Mouse (Mus musculus) forebrain, embryonic 13.5 days (tissue): ENCODE measurements around the gene Rars2. TPM values are rescaled to one million over a fixed set of nuclear protein-coding genes. Genes with fewer than 3 reads are reported as not detected.
A peak's percentile ranks its signal among the peaks of the same experiment; 100 is the strongest.

Experiments
- ATAC-seq: fragments of 200-750 bp; cut with Nextera tagmentation; 2 replicates; pipeline ENCODE4 v1.8.0; 2017
- H3K27ac ChIP-seq: fragments of 300-500 bp; sonication (generic); 2 replicates; pipeline ENCODE4 v1.5.1; 2015; ENCODE audit warnings: inconsistent platforms, mild to moderate bottlenecking, moderate library complexity
- H3K27me3 ChIP-seq: fragments of 300-500 bp; sonication (generic); 2 replicates; pipeline ENCODE4 v1.6.1; 2015; ENCODE audit warnings: mild to moderate bottlenecking, inconsistent platforms
- H3K36me3 ChIP-seq: fragments of 300-500 bp; sonication (generic); 2 replicates; pipeline ENCODE4 v1.6.1; 2015; ENCODE audit warnings: mild to moderate bottlenecking, inconsistent platforms; ENCODE audit not compliant: poor library complexity, severe bottlenecking
- H3K4me1 ChIP-seq: fragments of 300-500 bp; sonication (generic); 2 replicates; pipeline ENCODE4 v1.6.1; 2015; ENCODE audit warnings: inconsistent platforms
- H3K4me2 ChIP-seq: fragments of 300-500 bp; sonication (generic); 2 replicates; pipeline ENCODE4 v1.6.1; 2015; ENCODE audit warnings: inconsistent platforms, mild to moderate bottlenecking, moderate library complexity
- H3K4me3 ChIP-seq: fragments of 300-500 bp; sonication (generic); 2 replicates; pipeline ENCODE4 v1.5.1; 2015; ENCODE audit warnings: mild to moderate bottlenecking, inconsistent platforms
- H3K9ac ChIP-seq: fragments of 300-500 bp; sonication (generic); 2 replicates; pipeline ENCODE4 v1.6.1; 2015; ENCODE audit warnings: mild to moderate bottlenecking, inconsistent platforms
- H3K9me3 ChIP-seq: fragments of 300-500 bp; sonication (generic); replicated peaks from 2 replicates; pipeline ENCODE4 v1.6.1; 2016; ENCODE audit warnings: inconsistent platforms
- WGBS: fragments of 180-500 bp; shearing (Covaris S2); methylation state at CpG from one replicate; pipeline ENCODE4 v1.1.7; 2015; 5-methylcytosine and 5-hydroxymethylcytosine counted together
- polyA plus RNA-seq: library from polyadenylated mRNA; unstranded; fragments of >200 nt; fragmentation: Nextera tagmentation; extraction: Ambion mirVana; gene quantifications from 2 replicates; pipeline ENCODE4 v1.2.1, GENCODE M21; 2015

Rars2 gene
- polyA plus RNA-seq, 1 experiment from 2014 or later, result 68.7 TPM

DNA sequence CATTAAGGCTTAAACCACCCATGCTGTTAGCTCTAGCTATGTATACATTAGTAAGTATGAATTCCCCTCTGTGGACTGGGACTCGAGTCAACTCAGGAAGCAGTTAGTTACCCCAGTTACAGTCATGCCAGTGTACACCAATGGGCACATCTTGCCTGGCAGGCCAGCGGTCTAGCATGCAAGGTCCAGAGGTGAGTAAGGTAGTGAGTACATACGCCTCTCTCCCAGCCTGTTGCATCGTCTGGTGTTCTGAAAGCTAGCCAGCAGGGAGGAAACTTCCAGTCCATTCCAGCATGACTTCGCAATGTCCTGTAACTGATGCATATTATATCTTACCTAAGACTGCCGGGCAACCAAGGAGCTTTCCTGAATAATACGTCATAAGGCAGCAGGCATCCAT is 38.4 kb downstream of the Rars2 start:
- H3K4me1 ChIP-seq, result no peaks in the 10 kb centered on the region
- peaks cover 62% of the 10 kb centered on the region for H3K36me3 ChIP-seq
- no peak overlapping the region for H3K4me2 ChIP-seq
- ATAC-seq, result no peak
- H3K4me3 ChIP-seq, result no peak overlapping the region
- no peak overlapping the region for H3K9ac ChIP-seq
- 93% methylated on average over 7 of the region's 7 CpGs for WGBS
- no peaks in the 10 kb centered on the region for H3K9me3 ChIP-seq
- H3K27ac ChIP-seq, result no peak overlapping the region
- no peaks in the 10 kb centered on the region for H3K27me3 ChIP-seq

DNA sequence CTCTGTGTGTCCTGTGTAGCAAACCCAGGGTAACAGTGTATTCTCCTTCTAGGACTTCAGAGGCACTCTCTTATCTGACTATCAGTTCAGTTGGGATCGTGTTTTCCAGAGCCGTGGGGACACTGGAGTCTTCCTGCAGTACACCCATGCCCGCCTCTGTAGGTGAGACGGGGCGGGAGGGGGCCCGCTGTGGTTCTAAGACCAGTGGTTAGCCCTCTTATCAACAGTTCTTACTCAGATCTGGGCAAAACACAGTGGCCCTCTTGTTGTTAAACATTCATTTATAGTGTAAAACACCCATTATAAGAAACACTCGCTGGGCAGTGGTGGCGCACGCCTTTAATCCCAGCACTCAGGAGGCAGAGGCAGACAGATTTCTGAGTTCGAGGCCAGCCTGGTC is 41.3 kb downstream of the Rars2 start:
- no peaks in the 10 kb centered on the region for H3K9me3 ChIP-seq
- ATAC-seq, result no peak
- H3K4me3 ChIP-seq, result no peak overlapping the region
- H3K4me1 ChIP-seq, result no peaks in the 10 kb centered on the region
- H3K36me3 ChIP-seq, result peaks cover 77% of the 10 kb centered on the region
- H3K27me3 ChIP-seq, result no peaks in the 10 kb centered on the region
- WGBS, result 95% methylated on average over 10 of the region's 10 CpGs
- no peak overlapping the region for H3K4me2 ChIP-seq
- no peak overlapping the region for H3K27ac ChIP-seq
- no peak overlapping the region for H3K9ac ChIP-seq

DNA sequence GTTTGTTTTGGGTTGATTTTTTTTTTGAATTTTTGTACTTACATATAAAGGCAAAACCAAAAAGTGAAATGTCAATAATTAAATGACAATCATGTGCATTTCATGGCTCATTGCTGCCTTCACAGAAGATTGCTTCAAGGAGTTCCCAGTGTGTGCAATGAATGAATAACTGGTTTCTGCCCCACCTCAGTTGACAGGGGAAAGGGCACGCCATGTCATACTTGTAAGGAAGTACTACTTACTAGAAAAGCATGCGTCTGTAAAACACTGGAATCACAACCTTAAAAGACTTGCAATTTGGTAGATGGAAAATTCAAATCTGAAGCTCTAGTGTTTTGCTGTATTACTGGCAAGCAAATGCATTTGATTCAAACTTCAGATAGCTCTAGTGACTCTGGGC is 44.3 kb downstream of the Rars2 start:
- Histone ChIP-seq H3K27me3 (no peaks in the 10 kb centered on the region), H3K4me1 (no peaks in the 10 kb centered on the region), H3K36me3 (peaks cover 83% of the 10 kb centered on the region), H3K9me3 (no peaks in the 10 kb centered on the region), H3K9ac (no peak overlapping the region), H3K27ac (no peak overlapping the region), H3K4me2 (no peak overlapping the region), H3K4me3 (no peak overlapping the region)
- ATAC-seq, result no peak
- WGBS, result 94% methylated on average over 2 of the region's 2 CpGs

DNA sequence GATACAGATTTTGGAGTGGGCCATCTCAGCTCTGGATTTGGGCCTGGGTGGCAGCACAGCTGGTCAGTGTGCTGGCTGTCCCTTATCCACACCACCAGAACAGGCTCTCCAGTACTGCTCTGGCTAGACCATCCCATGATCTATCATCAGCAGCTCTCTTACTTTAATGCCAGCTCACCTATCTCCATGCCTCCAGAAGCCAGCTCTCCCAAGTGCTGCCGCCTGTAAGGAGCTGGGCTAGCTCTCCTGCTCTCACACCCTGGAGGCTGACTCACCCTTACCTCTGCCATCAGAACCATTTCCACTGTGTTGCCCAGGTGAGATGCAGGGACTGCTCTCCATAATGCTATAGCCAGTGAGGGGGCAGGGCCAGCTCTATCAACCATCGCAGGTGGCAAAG is 46.8 kb downstream of the Rars2 start:
- Histone ChIP-seq H3K27ac (no peak overlapping the region), H3K4me1 (no peaks in the 10 kb centered on the region), H3K27me3 (no peaks in the 10 kb centered on the region), H3K36me3 (peaks cover 82% of the 10 kb centered on the region), H3K9ac (no peak overlapping the region), H3K4me2 (no peak overlapping the region), H3K4me3 (no peak overlapping the region), H3K9me3 (no peaks in the 10 kb centered on the region)
- ATAC-seq, result peak; percentile 24; the same call in 1 of the 2 replicates
- 91% methylated on average over 1 of the region's 2 CpGs for WGBS

DNA sequence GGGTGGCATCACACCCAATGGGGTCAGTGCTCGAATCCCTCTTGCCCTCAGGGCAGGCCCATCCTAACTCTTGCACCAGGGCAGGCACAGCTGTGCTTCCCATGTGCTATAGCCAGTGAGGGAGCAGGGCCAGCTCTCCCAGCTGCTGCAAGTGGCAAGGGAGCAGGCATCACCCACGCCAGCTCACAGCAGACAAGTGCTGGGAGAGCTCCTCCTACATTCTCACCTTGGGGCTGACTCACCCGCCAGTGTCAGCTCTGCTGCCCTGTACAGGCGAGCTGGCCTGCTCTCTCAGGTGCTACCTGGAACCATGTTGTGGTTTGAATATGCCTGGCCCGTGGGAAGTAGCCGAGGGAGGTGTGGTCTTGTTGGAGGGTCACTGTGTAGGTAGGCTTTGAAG is 47.2 kb downstream of the Rars2 start:
- Histone ChIP-seq H3K4me3 (no peak overlapping the region), H3K36me3 (peaks cover 82% of the 10 kb centered on the region), H3K27ac (no peak overlapping the region), H3K27me3 (no peaks in the 10 kb centered on the region), H3K4me1 (no peaks in the 10 kb centered on the region), H3K9ac (no peak overlapping the region), H3K4me2 (no peak overlapping the region), H3K9me3 (no peaks in the 10 kb centered on the region)
- 87% methylated on average over 6 of the region's 6 CpGs for WGBS
- peak; percentile 27; the same call in 1 of the 2 replicates for ATAC-seq

DNA sequence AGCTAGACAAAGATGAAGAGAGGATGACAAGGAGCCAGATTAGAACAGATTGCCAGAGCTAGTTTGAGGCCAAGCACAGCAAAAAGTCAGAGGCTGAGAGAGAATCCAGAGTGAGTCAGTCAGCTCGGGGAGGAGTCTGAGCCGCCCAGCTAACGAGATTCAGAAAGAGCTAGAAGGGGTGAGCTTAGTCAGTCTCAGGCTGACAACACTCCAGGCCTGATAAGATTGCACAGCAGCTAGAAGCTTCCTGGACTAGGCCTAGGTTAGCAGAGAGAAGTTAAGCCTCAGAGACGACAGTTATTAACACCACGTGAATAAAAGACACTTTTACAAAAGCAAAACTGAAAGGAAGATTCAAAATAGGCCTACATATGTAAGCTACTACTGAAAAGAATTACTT is 53.2 kb downstream of the Rars2 start:
- Histone ChIP-seq H3K9me3 (no peaks in the 10 kb centered on the region), H3K4me2 (no peak overlapping the region), H3K4me1 (no peaks in the 10 kb centered on the region), H3K9ac (no peak overlapping the region), H3K36me3 (peaks cover 63% of the 10 kb centered on the region), H3K27ac (no peak overlapping the region), H3K27me3 (no peaks in the 10 kb centered on the region), H3K4me3 (no peak overlapping the region)
- 93% methylated on average over 5 of the region's 5 CpGs for WGBS
- ATAC-seq, result no peak

DNA sequence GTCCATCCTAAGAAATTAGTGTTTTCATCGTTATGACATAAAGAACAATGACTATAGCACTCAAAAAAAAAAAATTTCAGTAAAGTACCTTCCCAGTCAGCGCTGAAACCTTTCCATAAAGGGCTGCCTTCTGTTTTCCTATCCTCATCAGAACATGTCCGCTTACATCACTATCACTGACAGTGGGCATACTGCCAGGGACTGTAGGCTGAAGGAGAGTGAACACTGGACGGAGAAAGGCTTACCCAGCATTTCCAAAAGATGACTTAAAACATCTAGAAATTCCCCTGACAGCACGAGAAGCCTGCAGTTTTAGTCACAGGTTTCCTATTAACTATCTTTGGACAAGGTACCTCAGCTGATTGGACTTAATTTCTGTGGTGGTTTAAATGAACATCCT is 59.0 kb downstream of the Rars2 start:
- no peaks in the 10 kb centered on the region for H3K9me3 ChIP-seq
- ATAC-seq, result no peak
- no peaks in the 10 kb centered on the region for H3K27me3 ChIP-seq
- H3K36me3 ChIP-seq, result peaks cover 40% of the 10 kb centered on the region
- H3K9ac ChIP-seq, result no peak overlapping the region
- no peak overlapping the region for H3K27ac ChIP-seq
- no peak overlapping the region for H3K4me3 ChIP-seq
- 94% methylated on average over 5 of the region's 5 CpGs for WGBS
- H3K4me2 ChIP-seq, result no peak overlapping the region
- H3K4me1 ChIP-seq, result no peaks in the 10 kb centered on the region

DNA sequence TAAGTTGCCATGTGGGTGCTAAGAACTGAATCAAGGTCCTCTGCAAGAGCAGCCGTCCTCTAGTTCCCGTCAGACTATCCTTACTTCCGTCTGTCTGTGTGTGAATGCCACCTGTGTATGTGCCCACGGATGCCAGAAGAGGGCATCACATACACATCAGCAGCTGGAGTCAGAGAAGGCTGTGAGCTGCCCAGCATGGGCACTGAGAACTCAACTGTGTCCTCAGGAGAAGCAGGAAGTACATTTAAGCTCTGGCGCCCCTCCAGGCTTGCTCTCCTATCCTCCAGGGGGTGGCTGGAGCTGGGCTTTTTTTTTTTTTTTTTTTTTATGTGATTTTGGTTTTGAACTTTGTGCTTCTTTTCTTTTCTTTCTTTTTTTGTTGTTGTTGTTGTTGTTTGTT is 65.8 kb downstream of the Rars2 start:
- Histone ChIP-seq H3K9me3 (no peaks in the 10 kb centered on the region), H3K9ac (no peak overlapping the region), H3K27me3 (no peaks in the 10 kb centered on the region), H3K36me3 (peaks cover 40% of the 10 kb centered on the region), H3K27ac (no peak overlapping the region), H3K4me3 (no peak overlapping the region), H3K4me1 (no peaks in the 10 kb centered on the region), H3K4me2 (no peak overlapping the region)
- WGBS, result 87% methylated on average over 5 of the region's 5 CpGs
- ATAC-seq, result no peak

DNA sequence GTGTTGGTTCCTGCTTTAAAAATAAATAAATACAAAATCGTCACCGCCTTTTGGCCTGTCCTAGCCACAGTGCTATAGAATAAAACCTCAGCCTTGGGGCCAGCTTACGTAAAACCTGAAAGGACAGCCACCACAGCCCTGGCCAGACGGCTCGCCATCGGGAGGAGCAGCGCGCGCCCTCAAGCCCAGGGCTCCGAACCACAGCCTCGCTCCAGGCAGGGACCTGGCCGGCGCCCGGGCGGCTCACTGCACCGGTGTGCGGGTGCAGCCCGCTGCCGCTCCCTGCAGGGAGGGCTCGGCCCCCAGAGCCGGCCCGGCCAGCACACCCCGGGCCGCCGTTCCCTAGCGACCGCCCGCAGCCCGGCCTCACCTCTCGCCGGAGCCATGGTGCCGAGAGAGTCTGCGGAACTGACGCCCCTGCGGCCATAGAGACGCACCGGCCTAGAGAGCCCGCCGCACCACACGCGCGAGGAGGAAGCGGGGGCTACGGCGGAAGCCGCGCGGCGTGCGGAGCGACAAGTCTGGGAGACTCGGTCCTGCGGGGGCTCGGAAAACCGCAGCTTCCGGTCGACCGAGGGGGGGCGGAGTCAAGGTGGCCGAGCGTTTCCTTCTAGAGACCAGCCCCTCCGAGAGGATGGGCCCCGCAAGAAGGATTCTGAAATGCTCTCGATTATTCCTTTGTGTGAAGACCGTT is 72.3 kb downstream of the Rars2 start, which contains the start of gene Slc35a1:
TSS of gene Slc35a1 (minus strand) at position 565 of the 694 bp plus-strand sequence.
- Histone ChIP-seq H3K4me1 (peaks cover 10% of the 10 kb centered on the region), H3K9me3 (no peaks in the 10 kb centered on the region), H3K36me3 (peaks cover 7% of the 10 kb centered on the region), H3K4me2 (peak within 1 kb of the TSS; percentile 63), H3K9ac (peak within 1 kb of the TSS; percentile 98), H3K4me3 (peak within 1 kb of the TSS; percentile 92), H3K27me3 (no peaks in the 10 kb centered on the region), H3K27ac (peak within 1 kb of the TSS; percentile 96)
- WGBS, result under 1% methylated on average over 62 of the region's 65 CpGs
- ATAC-seq, result peak; percentile 99

DNA sequence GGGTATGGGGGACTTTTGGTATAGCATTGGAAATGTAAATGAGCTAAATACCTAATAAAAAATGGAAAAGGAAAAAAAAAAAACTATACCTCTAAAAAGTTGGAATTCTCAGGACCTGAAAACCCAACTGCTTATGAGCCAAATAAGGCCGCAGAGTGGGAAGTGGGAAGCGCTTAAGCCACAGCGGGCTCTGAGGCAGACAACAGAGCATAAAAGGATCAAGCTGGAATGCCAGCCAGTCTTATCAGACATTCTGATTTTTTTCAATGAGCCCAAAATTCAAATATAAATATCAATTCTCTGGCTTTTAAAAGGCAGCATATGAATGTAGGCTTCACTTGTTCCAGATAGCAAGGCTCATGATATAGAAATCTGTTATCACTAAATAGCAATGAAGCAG is 73.3 kb downstream of the Rars2 start:
- ATAC-seq, result no peak
- Histone ChIP-seq H3K27me3 (no peaks in the 10 kb centered on the region), H3K4me3 (no peak overlapping the region)

DNA sequence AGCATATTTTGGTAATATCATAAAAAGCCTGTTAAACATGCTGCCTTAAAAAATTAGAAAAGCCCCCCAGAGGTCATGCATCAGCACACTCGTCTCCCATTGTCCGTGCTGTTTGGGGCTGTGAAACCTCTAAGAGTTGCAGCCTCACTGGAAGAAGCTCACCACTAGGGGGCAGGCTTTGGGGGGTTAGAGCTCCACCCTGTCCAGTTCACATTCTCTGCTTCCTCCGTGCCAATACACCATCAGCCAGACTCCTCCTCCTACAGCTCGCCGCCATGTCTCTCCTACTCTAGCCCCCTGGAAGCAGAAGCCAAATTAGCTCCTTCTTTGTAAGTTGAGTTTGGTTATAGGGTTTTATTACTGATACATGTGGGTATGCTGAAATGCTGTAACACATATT is 86.8 kb downstream of the Rars2 start:
- 35% methylated on average over 5 of the region's 5 CpGs for WGBS
- H3K27ac ChIP-seq, result no peak overlapping the region
- no peak overlapping the region for H3K4me2 ChIP-seq
- no peak overlapping the region for H3K4me3 ChIP-seq
- H3K27me3 ChIP-seq, result no peaks in the 10 kb centered on the region
- H3K9ac ChIP-seq, result no peak overlapping the region
- no peaks in the 10 kb centered on the region for H3K4me1 ChIP-seq
- H3K9me3 ChIP-seq, result no peaks in the 10 kb centered on the region
- no peak for ATAC-seq
- H3K36me3 ChIP-seq, result no peaks in the 10 kb centered on the region

More for the DNA sequence above, 73.3 kb downstream of the Rars2 start:
- no peak overlapping the region for H3K9ac ChIP-seq
- 73% methylated on average over 3 of the region's 3 CpGs for WGBS
- peaks cover 10% of the 10 kb centered on the region for H3K4me1 ChIP-seq
- H3K4me2 ChIP-seq, result peak overlapping the region; percentile 63
- H3K9me3 ChIP-seq, result no peaks in the 10 kb centered on the region
- no peak overlapping the region for H3K27ac ChIP-seq
- no peaks in the 10 kb centered on the region for H3K36me3 ChIP-seq

DNA sequence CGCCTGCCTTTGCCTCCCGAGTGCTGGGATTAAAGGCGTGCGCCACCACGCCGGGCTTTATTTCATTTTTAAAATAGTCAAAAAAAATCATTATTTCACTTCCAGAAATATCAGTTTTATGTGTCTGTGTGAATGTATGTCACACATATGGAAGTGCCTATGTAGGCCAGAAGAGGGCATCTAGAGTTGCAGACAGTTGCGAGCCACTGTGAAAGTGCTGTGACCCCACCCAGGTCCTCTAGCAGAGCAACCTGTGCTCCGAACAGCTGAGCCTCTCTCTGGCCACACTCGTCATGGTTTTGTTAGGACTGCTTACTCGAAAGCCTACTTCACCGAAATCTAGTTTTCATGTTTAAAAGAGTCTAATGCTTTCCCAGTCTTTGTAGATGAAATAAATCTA is 87.5 kb downstream of the Rars2 start:
- Histone ChIP-seq H3K27ac (no peak overlapping the region), H3K9ac (no peak overlapping the region), H3K27me3 (no peaks in the 10 kb centered on the region), H3K36me3 (no peaks in the 10 kb centered on the region), H3K4me1 (no peaks in the 10 kb centered on the region), H3K4me3 (no peak overlapping the region), H3K9me3 (no peaks in the 10 kb centered on the region), H3K4me2 (no peak overlapping the region)
- no peak for ATAC-seq
- WGBS, result 96% methylated on average over 11 of the region's 11 CpGs

DNA sequence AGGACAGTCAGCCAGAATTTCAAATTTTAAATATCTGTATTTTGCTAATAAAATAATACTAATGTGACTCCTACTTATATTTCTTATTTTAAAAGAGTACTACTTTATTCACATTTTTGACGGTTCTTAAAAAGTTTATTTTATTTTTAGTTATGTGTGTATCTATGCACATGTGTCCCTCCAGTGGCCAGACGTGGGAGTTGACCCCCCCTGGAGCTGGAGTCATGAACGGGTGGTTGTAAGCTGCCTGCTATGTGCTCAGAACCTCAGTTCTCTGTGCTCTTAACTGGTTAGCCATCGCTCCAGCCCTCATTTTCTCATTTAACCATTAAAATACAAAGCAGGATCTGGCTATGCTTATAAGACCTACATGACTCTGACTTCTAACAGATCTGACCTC is 88.3 kb downstream of the Rars2 start:
- no peaks in the 10 kb centered on the region for H3K9me3 ChIP-seq
- H3K36me3 ChIP-seq, result no peaks in the 10 kb centered on the region
- ATAC-seq, result no peak
- H3K4me1 ChIP-seq, result no peaks in the 10 kb centered on the region
- no peak overlapping the region for H3K27ac ChIP-seq
- no peak overlapping the region for H3K4me2 ChIP-seq
- WGBS, result 80% methylated on average over 4 of the region's 4 CpGs
- no peak overlapping the region for H3K4me3 ChIP-seq
- H3K27me3 ChIP-seq, result no peaks in the 10 kb centered on the region
- no peak overlapping the region for H3K9ac ChIP-seq
